Mouse (Mus musculus): ENCODE data around the gene Dgkd. TPM values are rescaled to one million over a fixed set of nuclear protein-coding genes. Genes with fewer than 3 reads are reported as not detected.

Gene Dgkd
- polyA plus RNA-seq, 1 experiment from 2014 or later = 40.4 TPM

DNA sequence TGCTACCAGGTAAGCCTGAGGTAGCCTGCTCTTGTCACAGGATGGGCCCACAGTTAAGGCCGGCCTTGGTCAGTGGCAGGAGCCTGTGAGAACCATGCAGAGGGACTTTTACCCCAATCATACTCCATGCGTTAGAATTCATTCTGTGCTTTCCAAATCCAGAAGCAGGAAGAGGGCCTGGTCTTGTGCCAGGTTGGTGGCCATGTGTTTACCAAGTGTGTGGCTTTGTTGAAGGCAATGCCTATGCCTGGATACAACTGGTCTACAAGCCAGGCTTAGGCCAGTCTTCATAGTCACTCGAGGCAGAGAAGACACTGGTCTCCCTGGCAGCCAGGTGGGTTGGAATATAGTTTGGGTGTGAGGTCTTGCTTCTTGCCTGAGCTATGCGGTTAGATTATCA lies 38.5 kb downstream of the Dgkd start:
- 84% methylated on average over 4 of the region's 4 CpGs for WGBS

DNA sequence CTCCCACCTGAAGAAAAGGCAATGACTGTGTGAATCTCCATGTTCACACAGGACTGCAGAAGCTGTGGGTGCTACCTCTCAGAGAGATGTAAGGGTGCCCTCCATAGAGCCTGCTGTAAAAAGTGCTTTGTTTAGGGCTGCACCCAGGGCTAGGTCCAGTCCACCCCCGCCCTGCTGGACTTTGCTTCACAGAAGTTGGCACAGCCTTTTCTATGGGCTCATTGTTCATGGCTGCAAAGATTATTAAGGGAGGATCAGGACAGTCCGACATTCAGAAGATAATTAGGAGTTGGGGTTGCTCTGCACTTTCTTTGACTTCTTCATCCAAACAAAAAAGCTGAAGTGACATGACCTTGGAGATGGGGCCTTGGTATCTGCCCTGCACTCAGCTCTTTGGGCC lies 39.4 kb downstream of the Dgkd start:
- H3K27me3 ChIP-seq (replicated peaks; ENCODE audit: control insufficient read depth, insufficient read depth, low read length) = no peaks in the 10 kb centered on the region
- no peaks in the 10 kb centered on the region for H3K4me1 ChIP-seq (ENCODE audit: control insufficient read depth, insufficient read depth, low read depth, low read length)
- 66% methylated on average over 2 of the region's 2 CpGs for WGBS
- no peak for ATAC-seq
- no peaks in the 10 kb centered on the region for H3K36me3 ChIP-seq (ENCODE audit: control insufficient read depth, insufficient read depth, low read length)
- H3K27ac ChIP-seq (ENCODE audit: low read depth, low read length) = no peak overlapping the region
- H3K9me3 ChIP-seq (ENCODE audit: control insufficient read depth, low read length) = no peaks in the 10 kb centered on the region
- H3K9ac ChIP-seq (ENCODE audit: low read depth, low read length) = no peak overlapping the region
- H3K4me3 ChIP-seq (ENCODE audit: low read length) = no peak overlapping the region
- H3K4me2 ChIP-seq (ENCODE audit: low read length) = no peak overlapping the region

More for the DNA sequence above, 38.5 kb downstream of the Dgkd start:
- H3K36me3 ChIP-seq (ENCODE audit: control insufficient read depth, insufficient read depth, low read length) = no peaks in the 10 kb centered on the region
- no peaks in the 10 kb centered on the region for H3K9me3 ChIP-seq (ENCODE audit: control insufficient read depth, low read length)
- no peak for ATAC-seq
- no peak overlapping the region for H3K27ac ChIP-seq (ENCODE audit: low read depth, low read length)
- H3K4me2 ChIP-seq (ENCODE audit: low read length) = no peak overlapping the region
- H3K4me3 ChIP-seq (ENCODE audit: low read length) = no peak overlapping the region
- no peak overlapping the region for H3K9ac ChIP-seq (ENCODE audit: low read depth, low read length)
- no peaks in the 10 kb centered on the region for H3K27me3 ChIP-seq (replicated peaks; ENCODE audit: control insufficient read depth, insufficient read depth, low read length)
- H3K4me1 ChIP-seq (ENCODE audit: control insufficient read depth, insufficient read depth, low read depth, low read length) = no peaks in the 10 kb centered on the region

DNA sequence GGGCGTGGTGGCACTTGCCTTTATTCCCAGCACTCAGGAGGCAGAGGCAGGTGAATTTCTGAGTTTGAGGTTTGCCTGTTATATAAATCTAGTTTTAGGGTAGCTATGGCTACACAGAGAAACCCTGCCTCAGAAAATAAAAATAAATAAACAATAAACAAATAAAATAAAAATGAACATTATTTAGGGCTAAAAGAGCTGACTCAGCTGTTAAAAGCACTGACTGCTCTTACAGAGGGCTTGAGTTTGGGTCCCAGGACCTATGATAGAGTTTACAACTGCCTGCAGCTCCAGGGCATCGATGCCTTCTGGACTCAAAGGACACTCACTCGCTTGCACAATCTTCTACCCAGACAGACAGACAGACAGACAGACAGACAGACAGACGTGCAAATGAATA lies 40.3 kb downstream of the Dgkd start:
- ATAC-seq = no peak
- no peak overlapping the region for H3K4me2 ChIP-seq (ENCODE audit: low read length)
- over 99% methylated on average over 4 of the region's 4 CpGs for WGBS

DNA sequence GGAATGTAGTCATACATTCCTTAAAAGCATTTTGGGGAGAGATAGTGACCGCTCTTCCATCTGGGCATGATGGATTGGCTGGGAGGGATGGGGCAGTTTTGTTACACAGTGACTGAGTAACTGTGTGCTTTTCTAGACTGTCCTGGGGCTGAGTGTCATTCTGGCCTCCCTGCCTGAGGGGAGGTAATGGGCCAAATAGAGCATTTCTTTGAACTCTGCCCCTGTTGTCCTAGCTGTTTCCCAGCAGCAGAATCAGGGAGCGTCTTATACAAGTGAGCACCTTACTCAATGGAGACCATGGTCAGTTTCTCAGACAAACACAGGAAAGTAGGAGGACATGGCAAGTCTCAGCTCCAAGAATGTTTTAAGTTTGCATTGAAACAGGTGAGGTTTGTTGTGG lies 43.8 kb downstream of the Dgkd start:
- Histone ChIP-seq H3K27ac (ENCODE audit: low read depth, low read length) (no peak overlapping the region), H3K9me3 (ENCODE audit: control insufficient read depth, low read length) (no peaks in the 10 kb centered on the region), H3K36me3 (ENCODE audit: control insufficient read depth, insufficient read depth, low read length) (no peaks in the 10 kb centered on the region), H3K27me3 (replicated peaks; ENCODE audit: control insufficient read depth, insufficient read depth, low read length) (no peaks in the 10 kb centered on the region), H3K4me2 (ENCODE audit: low read length) (no peak overlapping the region), H3K4me1 (ENCODE audit: control insufficient read depth, insufficient read depth, low read depth, low read length) (no peaks in the 10 kb centered on the region), H3K9ac (ENCODE audit: low read depth, low read length) (no peak overlapping the region), H3K4me3 (ENCODE audit: low read length) (no peak overlapping the region)
- ATAC-seq = no peak
- 93% methylated on average over 2 of the region's 2 CpGs for WGBS

More for the DNA sequence above, 40.3 kb downstream of the Dgkd start:
- H3K36me3 ChIP-seq (ENCODE audit: control insufficient read depth, insufficient read depth, low read length) = no peaks in the 10 kb centered on the region
- no peaks in the 10 kb centered on the region for H3K4me1 ChIP-seq (ENCODE audit: control insufficient read depth, insufficient read depth, low read depth, low read length)
- H3K9me3 ChIP-seq (ENCODE audit: control insufficient read depth, low read length) = no peaks in the 10 kb centered on the region
- H3K9ac ChIP-seq (ENCODE audit: low read depth, low read length) = no peak overlapping the region
- H3K4me3 ChIP-seq (ENCODE audit: low read length) = no peak overlapping the region
- no peaks in the 10 kb centered on the region for H3K27me3 ChIP-seq (replicated peaks; ENCODE audit: control insufficient read depth, insufficient read depth, low read length)
- no peak overlapping the region for H3K27ac ChIP-seq (ENCODE audit: low read depth, low read length)

DNA sequence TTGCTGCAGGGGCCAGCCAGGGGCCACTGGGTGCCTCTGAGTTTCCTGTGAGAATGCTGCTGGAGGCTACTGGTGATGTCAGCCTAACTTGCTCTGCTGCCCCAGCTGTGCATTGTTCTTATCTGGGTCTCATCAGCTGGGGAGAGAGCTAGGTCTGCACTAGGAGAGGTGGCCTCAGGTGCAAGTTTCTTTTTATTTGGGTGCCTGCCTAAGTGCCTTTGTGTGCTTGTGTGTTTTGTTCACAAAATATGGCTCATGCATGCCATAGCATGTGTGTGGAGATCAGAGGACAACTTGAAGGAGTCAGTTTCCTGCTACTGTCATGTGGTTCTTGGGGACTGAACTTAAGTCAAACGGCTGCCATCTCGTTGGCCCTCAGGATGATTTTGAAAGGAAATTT lies 46.6 kb downstream of the Dgkd start:
- Histone ChIP-seq H3K27ac (ENCODE audit: low read depth, low read length) (no peak overlapping the region), H3K4me3 (ENCODE audit: low read length) (no peak overlapping the region), H3K9me3 (ENCODE audit: control insufficient read depth, low read length) (no peaks in the 10 kb centered on the region), H3K36me3 (ENCODE audit: control insufficient read depth, insufficient read depth, low read length) (no peaks in the 10 kb centered on the region), H3K9ac (ENCODE audit: low read depth, low read length) (no peak overlapping the region), H3K27me3 (replicated peaks; ENCODE audit: control insufficient read depth, insufficient read depth, low read length) (no peaks in the 10 kb centered on the region), H3K4me1 (ENCODE audit: control insufficient read depth, insufficient read depth, low read depth, low read length) (no peaks in the 10 kb centered on the region), H3K4me2 (ENCODE audit: low read length) (no peak overlapping the region)
- 94% methylated on average over 2 of the region's 2 CpGs for WGBS
- no peak for ATAC-seq

DNA sequence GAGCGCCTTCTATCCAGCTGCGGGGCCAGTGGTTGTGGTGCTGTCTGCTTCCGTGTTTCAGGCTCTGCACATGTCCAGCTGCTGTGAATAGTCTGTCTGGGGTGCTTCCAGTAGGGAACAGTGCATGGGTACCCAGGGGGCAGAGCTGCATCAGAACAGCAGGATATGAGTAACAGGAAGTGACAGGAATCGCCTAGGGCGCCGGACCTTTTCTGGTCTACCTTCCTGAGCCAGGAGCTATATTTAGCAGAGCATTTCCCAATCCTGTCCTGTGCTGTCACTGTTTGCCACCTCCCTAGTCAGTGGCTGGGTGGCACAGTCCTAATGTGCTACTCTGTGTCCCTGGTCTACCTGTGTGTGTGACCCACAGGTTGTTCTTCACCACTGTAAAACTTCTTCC lies 47.9 kb downstream of the Dgkd start:
- no peaks in the 10 kb centered on the region for H3K36me3 ChIP-seq (ENCODE audit: control insufficient read depth, insufficient read depth, low read length)
- 89% methylated on average over 6 of the region's 6 CpGs for WGBS
- no peaks in the 10 kb centered on the region for H3K27me3 ChIP-seq (replicated peaks; ENCODE audit: control insufficient read depth, insufficient read depth, low read length)
- no peak overlapping the region for H3K4me3 ChIP-seq (ENCODE audit: low read length)
- H3K9me3 ChIP-seq (ENCODE audit: control insufficient read depth, low read length) = no peaks in the 10 kb centered on the region
- no peak overlapping the region for H3K9ac ChIP-seq (ENCODE audit: low read depth, low read length)
- H3K27ac ChIP-seq (ENCODE audit: low read depth, low read length) = no peak overlapping the region
- ATAC-seq = no peak
- no peaks in the 10 kb centered on the region for H3K4me1 ChIP-seq (ENCODE audit: control insufficient read depth, insufficient read depth, low read depth, low read length)
- no peak overlapping the region for H3K4me2 ChIP-seq (ENCODE audit: low read length)

DNA sequence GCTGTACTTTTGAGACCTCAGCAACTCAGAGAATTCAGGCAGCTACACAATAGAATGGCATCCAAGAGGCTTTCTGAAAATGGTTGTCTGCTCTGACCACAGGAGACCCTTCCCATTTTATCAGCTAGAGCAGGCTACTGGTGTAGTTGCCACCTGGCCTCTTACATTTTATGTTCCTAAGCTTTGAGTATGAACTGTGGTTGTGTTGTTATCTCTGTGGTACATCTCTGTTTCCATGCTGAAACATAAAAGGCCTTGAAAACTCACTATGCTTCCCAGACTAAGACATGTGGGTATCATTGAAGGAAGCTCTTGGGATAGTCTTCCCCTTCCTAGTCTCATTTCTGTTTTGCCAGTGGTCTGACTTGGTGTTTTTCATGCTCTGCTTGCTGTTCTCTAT lies 49.1 kb downstream of the Dgkd start:
- no peak for ATAC-seq
- H3K9ac ChIP-seq (ENCODE audit: low read depth, low read length) = no peak overlapping the region

DNA sequence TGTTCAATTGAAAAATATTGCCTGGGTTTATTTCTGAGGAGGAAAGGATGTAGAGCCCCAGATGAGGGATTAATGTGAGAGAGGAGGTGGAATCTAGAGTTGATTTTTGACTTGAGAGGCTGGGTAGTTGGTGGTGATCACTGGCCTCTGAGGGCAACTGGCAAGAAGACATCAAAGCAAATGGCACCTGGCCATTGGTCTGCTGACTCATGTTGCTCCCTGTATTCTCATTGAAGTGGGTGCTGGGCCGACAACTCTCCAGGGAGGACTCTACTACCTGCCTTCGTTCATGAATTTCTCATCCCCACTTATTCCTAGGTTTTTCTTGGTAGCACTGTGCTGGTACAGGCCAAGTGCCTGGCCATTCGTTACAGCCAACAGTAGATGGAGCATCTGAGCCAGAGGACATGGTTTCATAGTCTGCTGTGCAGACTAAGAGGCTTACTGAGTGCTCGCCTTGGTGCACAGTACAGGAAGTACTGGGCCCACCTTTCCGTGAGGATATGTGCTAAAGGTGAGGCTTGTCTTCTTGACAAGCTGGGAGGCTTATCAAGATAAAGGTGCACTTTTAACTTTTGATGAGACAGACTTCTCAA lies 53.4 kb downstream of the Dgkd start:
- no peaks in the 10 kb centered on the region for H3K36me3 ChIP-seq (ENCODE audit: control insufficient read depth, insufficient read depth, low read length)
- no peak for ATAC-seq
- H3K4me3 ChIP-seq (ENCODE audit: low read length) = no peak overlapping the region
- no peaks in the 10 kb centered on the region for H3K9me3 ChIP-seq (ENCODE audit: control insufficient read depth, low read length)
- WGBS = 89% methylated on average over 5 of the region's 5 CpGs
- no peak overlapping the region for H3K9ac ChIP-seq (ENCODE audit: low read depth, low read length)
- H3K4me1 ChIP-seq (ENCODE audit: control insufficient read depth, insufficient read depth, low read depth, low read length) = no peaks in the 10 kb centered on the region
- no peak overlapping the region for H3K4me2 ChIP-seq (ENCODE audit: low read length)
- H3K27me3 ChIP-seq (replicated peaks; ENCODE audit: control insufficient read depth, insufficient read depth, low read length) = no peaks in the 10 kb centered on the region
- no peak overlapping the region for H3K27ac ChIP-seq (ENCODE audit: low read depth, low read length)

More for the DNA sequence above, 49.1 kb downstream of the Dgkd start:
- no peaks in the 10 kb centered on the region for H3K36me3 ChIP-seq (ENCODE audit: control insufficient read depth, insufficient read depth, low read length)
- H3K4me1 ChIP-seq (ENCODE audit: control insufficient read depth, insufficient read depth, low read depth, low read length) = no peaks in the 10 kb centered on the region
- no peak overlapping the region for H3K27ac ChIP-seq (ENCODE audit: low read depth, low read length)
- no peak overlapping the region for H3K4me2 ChIP-seq (ENCODE audit: low read length)
- H3K9me3 ChIP-seq (ENCODE audit: control insufficient read depth, low read length) = no peaks in the 10 kb centered on the region
- H3K4me3 ChIP-seq (ENCODE audit: low read length) = no peak overlapping the region
- no peaks in the 10 kb centered on the region for H3K27me3 ChIP-seq (replicated peaks; ENCODE audit: control insufficient read depth, insufficient read depth, low read length)

DNA sequence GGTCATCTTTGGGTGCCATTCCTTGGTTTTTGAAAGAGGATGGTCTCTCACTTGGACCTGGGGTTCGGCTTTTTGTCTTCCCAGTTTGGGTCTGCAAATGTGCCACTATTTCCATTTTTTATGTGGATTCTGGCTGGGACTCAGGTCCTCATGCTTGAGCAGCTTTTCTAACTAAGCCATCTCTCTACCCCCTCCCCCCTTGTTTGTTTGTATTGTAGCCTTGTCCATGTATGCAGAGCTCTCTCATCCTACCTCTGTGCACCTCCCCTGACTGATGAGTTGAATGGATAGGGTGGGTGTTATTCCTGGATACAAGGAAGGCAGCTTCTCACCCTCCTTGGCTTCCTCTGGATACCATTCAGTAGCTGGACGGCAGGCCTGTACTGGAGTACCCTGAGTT lies 54.9 kb downstream of the Dgkd start:
- Histone ChIP-seq H3K27ac (ENCODE audit: low read depth, low read length) (no peak overlapping the region), H3K4me2 (ENCODE audit: low read length) (no peak overlapping the region), H3K9ac (ENCODE audit: low read depth, low read length) (no peak overlapping the region), H3K9me3 (ENCODE audit: control insufficient read depth, low read length) (no peaks in the 10 kb centered on the region), H3K4me3 (ENCODE audit: low read length) (no peak overlapping the region), H3K4me1 (ENCODE audit: control insufficient read depth, insufficient read depth, low read depth, low read length) (no peaks in the 10 kb centered on the region), H3K36me3 (ENCODE audit: control insufficient read depth, insufficient read depth, low read length) (no peaks in the 10 kb centered on the region), H3K27me3 (replicated peaks; ENCODE audit: control insufficient read depth, insufficient read depth, low read length) (no peaks in the 10 kb centered on the region)
- ATAC-seq = no peak
- 95% methylated on average over 2 of the region's 2 CpGs for WGBS

DNA sequence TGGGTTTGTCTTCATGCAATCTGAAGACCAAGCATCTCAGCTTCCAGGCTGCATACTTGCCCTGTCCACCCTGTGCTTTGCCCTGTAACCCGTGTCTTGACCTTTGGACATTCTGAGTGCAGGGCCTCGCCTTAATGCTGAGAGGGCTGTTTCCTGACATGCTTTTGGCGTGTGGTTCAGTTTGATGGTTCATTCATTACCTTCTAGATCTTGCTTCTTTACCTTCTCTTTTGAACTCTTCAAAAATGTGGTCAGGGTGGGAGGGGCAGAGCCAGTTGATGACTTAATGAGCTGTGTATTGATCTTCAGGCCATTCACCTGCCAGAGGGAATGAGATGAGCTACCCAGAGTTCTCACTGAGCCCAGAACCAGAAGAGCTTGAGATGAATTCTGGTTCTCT lies 55.6 kb downstream of the Dgkd start:
- no peak for ATAC-seq
- no peak overlapping the region for H3K9ac ChIP-seq (ENCODE audit: low read depth, low read length)
- no peak overlapping the region for H3K4me3 ChIP-seq (ENCODE audit: low read length)
- WGBS = 88% methylated on average over 3 of the region's 3 CpGs
- no peaks in the 10 kb centered on the region for H3K9me3 ChIP-seq (ENCODE audit: control insufficient read depth, low read length)
- H3K27ac ChIP-seq (ENCODE audit: low read depth, low read length) = no peak overlapping the region
- H3K4me2 ChIP-seq (ENCODE audit: low read length) = no peak overlapping the region
- no peaks in the 10 kb centered on the region for H3K27me3 ChIP-seq (replicated peaks; ENCODE audit: control insufficient read depth, insufficient read depth, low read length)
- no peaks in the 10 kb centered on the region; the same call in 1 of the 2 replicates for H3K4me1 ChIP-seq (ENCODE audit: control insufficient read depth, insufficient read depth, low read depth, low read length)
- no peaks in the 10 kb centered on the region for H3K36me3 ChIP-seq (ENCODE audit: control insufficient read depth, insufficient read depth, low read length)

All from hindbrain, embryonic 16.5 days (tissue).